Mouse (Mus musculus): ENCODE measurements around the gene Olfr1264. TPM values are rescaled to one million over a fixed set of nuclear protein-coding genes. Genes with fewer than 3 reads are reported as not detected.

Gene Olfr1264
- polyA plus RNA-seq (2016; fragmentation: Nextera tagmentation; extraction: Ambion mirVana), result not detected in 2 replicates

DNA sequence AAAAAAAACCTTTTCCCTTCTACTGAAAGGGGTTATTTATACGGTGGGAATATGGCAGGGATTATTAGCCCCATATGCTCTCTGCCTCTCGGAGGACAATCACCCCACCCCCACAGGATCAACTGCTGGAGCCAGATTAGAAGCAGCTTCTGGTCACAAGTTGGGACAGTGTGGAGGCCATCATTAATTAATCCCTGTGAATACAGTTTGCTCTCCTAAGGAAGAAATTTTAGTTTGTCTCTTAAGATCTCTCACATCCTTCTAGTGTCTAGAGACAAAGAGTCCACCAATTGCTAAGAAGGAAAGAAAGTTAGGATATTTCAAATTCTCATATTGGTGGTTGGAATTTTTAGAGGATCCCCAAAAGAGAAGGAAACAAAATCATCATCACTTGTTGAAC is at the start of gene Olfr1264:
Gene Olfr1264, minus strand, starts transcription at position 101 of the 400 bp plus-strand sequence.
- Histone ChIP-seq H3K27me3 (no peaks in the 10 kb centered on the region), H3K9me3 (no peaks in the 10 kb centered on the region), H3K4me2 (no peak within 1 kb of the TSS), H3K27ac (no peak within 1 kb of the TSS), H3K36me3 (replicated peaks) (no peaks in the 10 kb centered on the region), H3K9ac (no peak within 1 kb of the TSS), H3K4me3 (replicated peaks) (no peak within 1 kb of the TSS), H3K4me1 (no peaks in the 10 kb centered on the region)
- 76% methylated on average over 2 of the region's 2 CpGs for WGBS
- ATAC-seq (ENCODE audit: low FRiP score), result no peak

DNA sequence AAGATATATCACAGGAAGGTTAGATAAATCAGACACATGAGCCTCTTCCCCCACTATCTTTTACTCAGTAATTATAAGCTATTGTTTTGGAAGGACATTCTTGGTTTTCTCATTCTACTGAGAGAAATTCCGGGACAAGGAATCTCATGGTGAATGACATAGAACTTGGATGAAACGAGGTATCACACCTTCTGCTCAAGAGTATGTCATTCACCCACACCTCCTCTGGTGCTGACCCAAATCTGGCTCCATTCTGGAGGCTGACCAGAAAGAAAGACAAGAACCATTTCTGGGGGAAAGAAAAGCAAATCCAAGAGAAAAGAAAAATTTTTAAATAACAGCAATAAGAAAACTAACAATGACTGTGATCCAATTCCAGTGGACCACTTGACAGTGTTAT is 44.7 kb upstream of the Olfr1264 start:
- WGBS, result 71% methylated on average over 2 of the region's 2 CpGs
- Histone ChIP-seq H3K27me3 (no peaks in the 10 kb centered on the region), H3K4me2 (no peak overlapping the region), H3K27ac (no peak overlapping the region), H3K9me3 (no peaks in the 10 kb centered on the region), H3K36me3 (replicated peaks) (no peaks in the 10 kb centered on the region), H3K4me3 (replicated peaks) (no peak overlapping the region), H3K9ac (no peak overlapping the region), H3K4me1 (no peaks in the 10 kb centered on the region)
- no peak for ATAC-seq (ENCODE audit: low FRiP score)

DNA sequence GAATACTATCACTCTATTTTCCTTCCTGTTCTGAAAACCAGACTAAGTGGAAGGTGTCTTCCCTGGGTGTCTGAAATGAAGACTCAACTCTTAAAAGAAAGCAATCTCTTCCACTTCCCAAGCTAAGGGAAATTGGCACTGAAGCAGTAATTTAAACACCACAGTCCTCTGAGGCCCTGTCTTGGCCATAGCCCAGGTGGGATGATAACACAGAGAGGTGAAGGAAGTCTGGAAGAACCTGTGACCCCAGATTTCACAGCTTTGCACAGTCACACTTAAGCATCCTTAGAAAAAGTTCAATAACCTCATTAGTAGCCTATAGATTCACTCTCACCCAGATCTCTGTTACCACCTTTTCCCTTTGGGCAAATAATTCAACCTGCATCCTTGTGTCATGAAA is 38.1 kb upstream of the Olfr1264 start, which contains the start of gene Olfr140:
Gene Olfr140, minus strand, starts transcription at position 101 of the 400 bp plus-strand sequence.
- Histone ChIP-seq H3K4me1 (no peaks in the 10 kb centered on the region), H3K27me3 (no peaks in the 10 kb centered on the region), H3K4me2 (no peak within 1 kb of the TSS), H3K9me3 (no peaks in the 10 kb centered on the region), H3K9ac (no peak within 1 kb of the TSS), H3K4me3 (replicated peaks) (no peak within 1 kb of the TSS), H3K27ac (no peak within 1 kb of the TSS), H3K36me3 (replicated peaks) (no peaks in the 10 kb centered on the region)
- ATAC-seq (ENCODE audit: low FRiP score), result no peak

DNA sequence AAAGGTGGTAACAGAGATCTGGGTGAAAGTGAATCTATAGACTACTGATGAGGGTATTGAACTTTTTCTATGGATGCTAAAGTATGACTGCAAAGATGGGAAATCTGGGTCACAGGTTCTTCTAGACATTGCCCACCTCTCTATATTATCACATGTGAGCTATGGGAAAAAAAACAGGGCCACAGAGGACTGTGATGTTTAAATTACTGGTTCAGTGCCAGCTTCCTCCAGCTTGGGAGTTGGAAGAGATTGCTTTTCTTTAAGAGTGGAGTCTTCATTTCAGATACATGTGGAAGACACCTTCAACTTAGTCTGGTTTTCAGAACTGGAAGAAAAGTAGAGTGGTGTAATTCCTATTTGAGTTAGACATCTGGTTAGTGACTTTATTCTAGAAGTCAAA is 9.7 kb upstream of the Olfr1264 start, which contains the start of gene Olfr1265:
Gene Olfr1265, plus strand, starts transcription at position 301 of the 400 bp plus-strand sequence.
- ATAC-seq (ENCODE audit: low FRiP score), result no peak
- Histone ChIP-seq H3K4me2 (no peak within 1 kb of the TSS), H3K9ac (no peak within 1 kb of the TSS), H3K36me3 (replicated peaks) (no peaks in the 10 kb centered on the region), H3K4me1 (no peaks in the 10 kb centered on the region), H3K27ac (no peak within 1 kb of the TSS), H3K4me3 (replicated peaks) (no peak within 1 kb of the TSS), H3K9me3 (no peaks in the 10 kb centered on the region), H3K27me3 (no peaks in the 10 kb centered on the region)

DNA sequence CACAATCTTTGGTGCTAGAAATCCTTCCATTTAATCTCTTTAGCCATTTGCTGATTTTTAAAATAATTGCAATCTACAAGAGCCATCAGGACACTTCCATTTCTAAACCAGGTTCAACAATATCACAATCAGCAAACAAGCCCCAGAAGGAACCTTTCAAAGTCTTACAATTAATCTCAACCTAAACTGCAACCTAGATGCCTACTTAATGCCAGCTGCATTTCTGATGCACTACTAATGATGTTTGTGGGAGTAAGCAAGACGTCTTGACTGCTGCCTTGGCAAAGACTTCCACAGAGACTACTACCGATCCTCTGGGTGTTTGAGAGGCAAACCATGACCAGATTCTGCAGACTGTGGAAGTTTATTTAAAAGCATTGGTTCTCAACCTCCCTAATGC is 13.5 kb downstream of the Olfr1264 start, which contains the start of gene Olfr1263:
Gene Olfr1263, plus strand, starts transcription at position 301 of the 400 bp plus-strand sequence.
- H3K36me3 ChIP-seq (replicated peaks), result no peaks in the 10 kb centered on the region
- H3K4me3 ChIP-seq (replicated peaks), result no peak within 1 kb of the TSS
- ATAC-seq (ENCODE audit: low FRiP score), result no peak
- 79% methylated on average over 2 of the region's 2 CpGs for WGBS
- H3K27me3 ChIP-seq, result no peaks in the 10 kb centered on the region
- H3K9ac ChIP-seq, result no peak within 1 kb of the TSS
- H3K27ac ChIP-seq, result no peak within 1 kb of the TSS
- H3K4me1 ChIP-seq, result no peaks in the 10 kb centered on the region
- H3K4me2 ChIP-seq, result no peak within 1 kb of the TSS
- H3K9me3 ChIP-seq, result no peaks in the 10 kb centered on the region

DNA sequence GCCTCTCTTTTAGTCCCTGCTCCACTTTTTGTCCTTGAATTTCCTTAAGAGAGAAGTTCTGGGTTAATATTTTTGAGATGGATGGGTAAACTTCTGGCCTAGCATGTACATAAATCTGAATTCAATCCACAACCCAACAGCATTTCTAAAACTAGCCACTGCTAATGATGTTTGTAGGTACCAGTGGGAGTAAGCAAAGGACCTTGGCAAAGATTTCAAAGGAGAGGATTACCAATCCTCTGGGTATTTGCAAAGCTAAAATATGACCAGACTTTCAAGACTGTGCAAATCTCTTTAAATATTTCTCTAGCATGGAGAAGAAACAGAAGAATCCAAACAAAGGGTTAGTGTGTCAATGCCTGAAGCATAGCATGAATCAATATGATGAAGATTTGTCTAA is 25.5 kb downstream of the Olfr1264 start, which contains the start of gene Olfr1262:
Gene Olfr1262, plus strand, starts transcription at position 301 of the 400 bp plus-strand sequence.
- H3K9me3 ChIP-seq, result no peaks in the 10 kb centered on the region
- H3K27me3 ChIP-seq, result no peaks in the 10 kb centered on the region
- no peak for ATAC-seq (ENCODE audit: low FRiP score)
- H3K36me3 ChIP-seq (replicated peaks), result no peaks in the 10 kb centered on the region
- H3K27ac ChIP-seq, result no peak within 1 kb of the TSS
- H3K4me3 ChIP-seq (replicated peaks), result no peak within 1 kb of the TSS
- no peaks in the 10 kb centered on the region for H3K4me1 ChIP-seq
- H3K9ac ChIP-seq, result no peak within 1 kb of the TSS
- H3K4me2 ChIP-seq, result no peak within 1 kb of the TSS

DNA sequence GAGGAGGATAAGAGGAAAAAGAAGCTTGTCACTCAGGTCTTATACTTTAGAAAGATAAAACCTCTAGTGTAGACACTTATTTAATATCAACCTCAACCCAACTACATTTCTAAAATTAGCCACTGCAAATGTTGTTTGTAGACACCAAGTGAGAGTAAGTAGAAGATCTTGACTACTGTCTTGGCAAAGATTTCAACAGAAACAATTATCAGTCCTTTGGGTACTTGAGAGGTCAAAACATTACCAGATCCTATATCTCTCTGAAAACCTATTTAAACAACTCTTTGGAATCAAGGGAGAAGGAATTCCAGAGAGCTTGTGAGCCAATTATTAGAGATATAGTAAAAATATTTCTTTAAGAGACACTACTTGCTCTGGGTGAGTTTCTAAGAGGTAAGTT is 34.5 kb downstream of the Olfr1264 start, which contains the start of gene Olfr1261:
Gene Olfr1261, plus strand, starts transcription at position 301 of the 400 bp plus-strand sequence.
- ATAC-seq (ENCODE audit: low FRiP score), result no peak
- H3K27ac ChIP-seq, result no peak within 1 kb of the TSS
- H3K36me3 ChIP-seq (replicated peaks), result no peaks in the 10 kb centered on the region
- H3K4me3 ChIP-seq (replicated peaks), result no peak within 1 kb of the TSS
- no peaks in the 10 kb centered on the region for H3K4me1 ChIP-seq
- no peaks in the 10 kb centered on the region for H3K27me3 ChIP-seq
- no peak within 1 kb of the TSS for H3K9ac ChIP-seq
- H3K4me2 ChIP-seq, result no peak within 1 kb of the TSS
- no peaks in the 10 kb centered on the region for H3K9me3 ChIP-seq

DNA sequence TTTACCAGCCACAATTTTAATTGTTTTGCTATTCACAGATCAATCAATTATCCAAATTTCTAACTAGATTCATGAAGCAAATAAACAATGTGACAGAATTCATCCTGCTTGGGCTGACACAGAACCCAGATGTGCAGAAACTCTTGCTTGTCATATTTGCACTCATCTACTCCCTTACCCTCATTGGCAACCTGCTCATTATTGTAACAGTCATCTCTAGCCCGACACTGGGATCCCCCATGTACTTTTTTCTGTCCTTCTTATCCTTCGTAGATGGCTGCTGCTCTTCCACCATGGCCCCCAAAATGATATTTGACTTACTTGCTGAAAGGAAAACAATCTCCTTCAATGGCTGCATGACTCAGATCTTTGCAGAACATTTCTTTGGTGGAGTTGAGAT is 47.7 kb downstream of the Olfr1264 start:
- ATAC-seq (ENCODE audit: low FRiP score), result no peak
- Histone ChIP-seq H3K27ac (no peak overlapping the region), H3K9me3 (no peaks in the 10 kb centered on the region), H3K4me2 (no peak overlapping the region), H3K4me1 (no peaks in the 10 kb centered on the region), H3K27me3 (no peaks in the 10 kb centered on the region), H3K36me3 (replicated peaks) (no peaks in the 10 kb centered on the region), H3K9ac (no peak overlapping the region), H3K4me3 (replicated peaks) (no peak overlapping the region)
- 90% methylated on average over 2 of the region's 2 CpGs for WGBS

DNA sequence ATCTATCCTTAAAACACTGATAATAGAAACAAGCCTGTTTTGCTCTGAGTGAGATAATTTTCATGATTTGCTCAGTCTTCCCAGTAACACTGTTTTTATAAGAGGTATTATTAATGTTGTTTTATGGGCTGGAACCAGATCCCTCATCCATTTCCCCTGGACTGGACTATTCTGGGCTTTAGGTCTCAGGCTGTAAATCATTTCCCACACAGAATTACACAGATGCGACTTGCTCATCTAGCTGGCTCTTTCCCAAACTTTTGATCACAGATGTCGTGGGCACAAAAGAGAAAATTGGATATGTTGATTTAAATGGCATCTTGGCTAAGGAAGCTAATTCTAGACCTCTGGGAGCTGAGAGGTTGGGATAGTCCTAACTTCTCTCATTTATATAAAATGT is 51.2 kb downstream of the Olfr1264 start, which contains the start of gene Olfr1260:
Gene Olfr1260, plus strand, starts transcription at position 157 of the 400 bp plus-strand sequence.
- Histone ChIP-seq H3K4me3 (replicated peaks) (no peak within 1 kb of the TSS), H3K36me3 (replicated peaks) (no peaks in the 10 kb centered on the region), H3K9me3 (no peaks in the 10 kb centered on the region), H3K9ac (no peak within 1 kb of the TSS), H3K4me2 (no peak within 1 kb of the TSS), H3K27me3 (no peaks in the 10 kb centered on the region), H3K27ac (no peak within 1 kb of the TSS), H3K4me1 (no peaks in the 10 kb centered on the region)
- no peak for ATAC-seq (ENCODE audit: low FRiP score)
- WGBS, result 88% methylated on average over 2 of the region's 2 CpGs

Other genes with a start within 250 kb of the Olfr1264 start
- gene Olfr1254, start 232.0 kb downstream of the Olfr1264 start, polyA plus RNA-seq (2016; fragmentation: Nextera tagmentation; extraction: Ambion mirVana), result not detected in 2 replicates
- not detected in 2 replicates for gene Olfr1255, start 213.5 kb downstream of the Olfr1264 start, polyA plus RNA-seq (2016; fragmentation: Nextera tagmentation; extraction: Ambion mirVana)
- gene Olfr1256, start 184.0 kb downstream of the Olfr1264 start, polyA plus RNA-seq (2016; fragmentation: Nextera tagmentation; extraction: Ambion mirVana), result not detected in 2 replicates
- 0.10 TPM in 1 of 2 replicates, not detected in the other for gene Olfr48, start 177.4 kb downstream of the Olfr1264 start, polyA plus RNA-seq (2016; fragmentation: Nextera tagmentation; extraction: Ambion mirVana)
- gene Olfr1257, start 147.1 kb downstream of the Olfr1264 start, polyA plus RNA-seq (2016; fragmentation: Nextera tagmentation; extraction: Ambion mirVana), result not detected in 2 replicates
- gene Olfr1258, start 98.3 kb downstream of the Olfr1264 start, polyA plus RNA-seq (2016; fragmentation: Nextera tagmentation; extraction: Ambion mirVana), result not detected in 2 replicates
- gene Olfr1259, start 76.9 kb downstream of the Olfr1264 start, polyA plus RNA-seq (2016; fragmentation: Nextera tagmentation; extraction: Ambion mirVana), result not detected in 2 replicates
- gene Olfr1260, start 51.2 kb downstream of the Olfr1264 start, polyA plus RNA-seq (2016; fragmentation: Nextera tagmentation; extraction: Ambion mirVana), result not detected in 2 replicates
- not detected in 2 replicates for gene Olfr1261, start 34.4 kb downstream of the Olfr1264 start, polyA plus RNA-seq (2016; fragmentation: Nextera tagmentation; extraction: Ambion mirVana)
- gene Olfr1262, start 25.4 kb downstream of the Olfr1264 start, polyA plus RNA-seq (2016; fragmentation: Nextera tagmentation; extraction: Ambion mirVana), result not detected in 2 replicates
- gene Olfr1263, start 13.4 kb downstream of the Olfr1264 start, polyA plus RNA-seq (2016; fragmentation: Nextera tagmentation; extraction: Ambion mirVana), result not detected in 2 replicates
- not detected in 2 replicates for gene Olfr1265, start 9.8 kb upstream of the Olfr1264 start, polyA plus RNA-seq (2016; fragmentation: Nextera tagmentation; extraction: Ambion mirVana)
- not detected in 2 replicates for gene Olfr140, start 38.0 kb upstream of the Olfr1264 start, polyA plus RNA-seq (2016; fragmentation: Nextera tagmentation; extraction: Ambion mirVana)
- not detected in 2 replicates for gene Olfr1269, start 95.8 kb upstream of the Olfr1264 start, polyA plus RNA-seq (2016; fragmentation: Nextera tagmentation; extraction: Ambion mirVana)
- 0.10 TPM in 1 of 2 replicates, not detected in the other for gene Olfr32, start 116.7 kb upstream of the Olfr1264 start, polyA plus RNA-seq (2016; fragmentation: Nextera tagmentation; extraction: Ambion mirVana)
- not detected in 2 replicates for gene Olfr1270, start 127.5 kb upstream of the Olfr1264 start, polyA plus RNA-seq (2016; fragmentation: Nextera tagmentation; extraction: Ambion mirVana)
- gene Olfr1506, start 198.9 kb upstream of the Olfr1264 start, polyA plus RNA-seq (2016; fragmentation: Nextera tagmentation; extraction: Ambion mirVana), result not detected in 2 replicates
- not detected in 2 replicates for gene Olfr142, start 232.0 kb upstream of the Olfr1264 start, polyA plus RNA-seq (2016; fragmentation: Nextera tagmentation; extraction: Ambion mirVana)
- gene Olfr1271, start 245.5 kb upstream of the Olfr1264 start, polyA plus RNA-seq (2016; fragmentation: Nextera tagmentation; extraction: Ambion mirVana), result 0.03 and 0.08 TPM in 2 replicates

Data from forebrain, embryonic 12.5 days (tissue).